Mouse (Mus musculus) heart, postnatal 0 days (tissue): ENCODE data around the gene Ifna7.
"Not testable (repeated sequence)": the region's sequence is repeated elsewhere in the genome, so short reads cannot be mapped to it uniquely, and the experiment has no call there.

Source experiments
- CTCF ChIP-seq: IDR thresholded peaks from 2 replicates; pipeline ENCODE4 v1.5.1; 2016; ENCODE audit warnings: antibody characterized with exemption, control low read depth, low read depth
- EP300 ChIP-seq: IDR thresholded peaks from 2 replicates; pipeline ENCODE4 v1.6.1; 2016; ENCODE audit warnings: antibody characterized with exemption, low read depth

- not testable (repeated sequence) for TF ChIP-seq CTCF, EP300
These were observed 30.6 kb upstream of the Ifna7 start, which contains the start of gene Gm13276 for GRCm38 (mm10) chr4:88785409-88785808.
